Mouse (Mus musculus) lung, embryonic 16.5 days (tissue): ENCODE data around the gene Morc3. TPM values are rescaled to one million over a fixed set of nuclear protein-coding genes. Genes with fewer than 3 reads are reported as not detected.

Experiments
- ATAC-seq: fragments of 200-750 bp; cut with Nextera tagmentation; 2 replicates; pipeline ENCODE4 v1.8.0; 2017; ENCODE audit warnings: low read depth, mild to moderate bottlenecking, moderate library complexity
- H3K27ac ChIP-seq: fragments of 300-500 bp; sonication (generic); 2 replicates; pipeline ENCODE4 v1.5.1; 2014; ENCODE audit warnings: mild to moderate bottlenecking, control low read depth, low read length
- H3K27me3 ChIP-seq: fragments of 300-500 bp; sonication (generic); 2 replicates; pipeline ENCODE4 v1.6.1; 2014; ENCODE audit warnings: low read depth, low read length, mixed read lengths; ENCODE audit not compliant: control insufficient read depth, insufficient read depth
- H3K36me3 ChIP-seq: fragments of 300-500 bp; sonication (generic); 2 replicates; pipeline ENCODE4 v1.6.1; 2014; ENCODE audit warnings: low read length; ENCODE audit not compliant: control insufficient read depth, insufficient read depth
- H3K4me1 ChIP-seq: fragments of 300-500 bp; sonication (generic); replicated peaks from 2 replicates; pipeline ENCODE4 v1.6.1; 2014; ENCODE audit warnings: low read length, mixed read lengths; ENCODE audit not compliant: control insufficient read depth, insufficient read depth
- H3K4me2 ChIP-seq: fragments of 300-500 bp; sonication (generic); 2 replicates; pipeline ENCODE4 v1.6.1; 2014; ENCODE audit warnings: low read depth, low read length, control low read depth
- H3K4me3 ChIP-seq: fragments of 300-500 bp; sonication (generic); 2 replicates; pipeline ENCODE4 v1.5.1; 2014; ENCODE audit warnings: mild to moderate bottlenecking, low read length, control low read depth
- H3K9ac ChIP-seq: fragments of 300-500 bp; sonication (generic); 2 replicates; pipeline ENCODE4 v1.6.1; 2014; ENCODE audit warnings: low read length, control low read depth
- H3K9me3 ChIP-seq: fragments of 300-500 bp; sonication (generic); 2 replicates; pipeline ENCODE4 v1.6.1; 2016; ENCODE audit warnings: low read length; ENCODE audit not compliant: control insufficient read depth
- WGBS: fragments of 180-500 bp; shearing (Covaris S2); extraction: QIAGEN DNeasy Blood & Tissue Kit; methylation state at CpG from one replicate; pipeline ENCODE4 v1.1.7; 2014; 5-methylcytosine and 5-hydroxymethylcytosine counted together
- polyA plus RNA-seq: library from polyadenylated mRNA; unstranded; fragments of >200 nt; fragmentation: Nextera tagmentation; extraction: Ambion mirVana; gene quantifications from 2 replicates; pipeline ENCODE4 v1.2.1, GENCODE M21; 2015

Morc3 gene
- polyA plus RNA-seq, 1 experiment from 2014 or later: 34.8 TPM

DNA sequence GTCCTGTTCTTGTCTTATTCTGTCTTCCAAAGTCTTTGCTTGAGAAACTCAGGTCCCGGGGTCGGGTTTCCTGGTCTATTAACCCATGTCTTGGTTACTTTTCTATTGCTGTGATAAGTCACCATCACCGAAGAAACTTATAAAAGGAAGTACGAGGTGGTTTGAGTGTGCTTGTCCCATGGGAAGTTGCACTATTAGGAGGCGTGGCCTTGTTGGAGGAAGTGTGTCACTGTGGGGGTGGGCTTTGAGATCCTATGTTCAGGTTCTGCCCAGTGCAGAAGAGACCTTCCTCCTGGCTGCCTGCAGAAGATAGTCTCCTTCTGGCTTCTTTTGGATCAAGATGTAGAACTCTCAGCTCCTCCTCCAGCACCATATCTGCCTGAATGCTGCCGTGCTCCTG is 56.6 kb downstream of the Morc3 start:
- Histone ChIP-seq H3K27me3 (no peaks in the 10 kb centered on the region), H3K4me3 (no peak overlapping the region), H3K27ac (no peak overlapping the region), H3K9ac (no peak overlapping the region), H3K36me3 (peaks cover 30% of the 10 kb centered on the region), H3K4me2 (no peak overlapping the region), H3K4me1 (peaks cover 10% of the 10 kb centered on the region; the same call in 1 of the 2 replicates), H3K9me3 (no peaks in the 10 kb centered on the region)
- ATAC-seq: no peak
- 85% methylated on average over 6 of the region's 6 CpGs for WGBS

DNA sequence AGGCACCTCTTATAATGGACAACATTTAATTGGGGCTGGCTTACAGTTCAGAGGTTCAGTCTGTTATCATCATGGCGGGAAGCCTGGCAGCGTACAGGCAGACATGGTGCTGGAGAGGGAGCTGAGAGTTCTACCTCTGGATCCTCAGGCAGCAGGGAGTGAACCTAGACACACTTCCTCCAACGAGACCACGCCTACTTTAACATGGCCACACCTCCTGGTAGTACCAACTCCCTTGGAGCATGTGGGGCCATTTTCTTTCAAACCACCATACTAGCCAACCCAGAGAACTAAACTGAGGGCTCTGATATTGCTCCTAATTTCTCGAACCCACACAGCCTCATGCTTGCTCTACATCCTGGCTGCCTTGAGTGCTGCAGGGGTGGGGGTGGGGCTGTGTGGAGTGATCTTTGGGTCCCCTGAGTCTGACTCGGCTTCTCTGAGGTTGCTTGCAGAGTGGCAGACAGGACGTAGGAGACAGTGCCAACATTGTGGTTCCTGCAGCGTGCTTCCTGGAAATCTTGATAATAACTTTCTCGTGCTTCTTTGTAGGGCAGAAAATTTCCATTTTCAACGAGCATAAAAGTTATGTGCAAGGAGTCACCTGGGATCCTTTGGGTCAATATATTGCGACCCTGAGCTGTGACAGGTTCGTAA is 59.2 kb downstream of the Morc3 start:
- Histone ChIP-seq H3K4me1 (no peaks in the 10 kb centered on the region), H3K27me3 (no peaks in the 10 kb centered on the region), H3K9ac (no peak overlapping the region), H3K4me2 (no peak overlapping the region), H3K36me3 (peaks cover 33% of the 10 kb centered on the region), H3K9me3 (no peaks in the 10 kb centered on the region), H3K27ac (no peak overlapping the region), H3K4me3 (no peak overlapping the region)
- no peak for ATAC-seq
- WGBS: 79% methylated on average over 12 of the region's 12 CpGs

DNA sequence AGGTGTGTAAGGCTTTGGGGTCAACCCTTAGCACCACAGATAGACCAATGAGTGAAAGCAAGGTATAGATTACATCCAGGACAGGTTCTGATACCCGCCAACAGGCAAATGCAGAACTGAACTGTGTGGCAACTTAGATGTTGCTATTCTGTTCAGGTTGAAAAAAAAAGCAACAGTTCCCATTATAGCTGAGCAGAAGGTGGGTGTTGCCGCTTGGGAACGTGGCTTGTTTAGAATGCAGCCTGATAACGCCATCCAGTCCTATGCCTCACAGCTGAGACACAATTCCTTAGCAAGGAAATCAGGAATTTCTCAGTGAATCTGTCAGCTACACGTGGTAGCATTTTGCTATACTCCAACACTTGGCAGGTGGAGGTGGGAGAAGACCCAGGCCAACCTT is 61.4 kb downstream of the Morc3 start:
- no peak for ATAC-seq
- Histone ChIP-seq H3K4me1 (no peaks in the 10 kb centered on the region), H3K4me3 (no peak overlapping the region), H3K27ac (no peak overlapping the region), H3K27me3 (no peaks in the 10 kb centered on the region), H3K36me3 (peaks cover 24% of the 10 kb centered on the region), H3K4me2 (no peak overlapping the region), H3K9me3 (no peaks in the 10 kb centered on the region), H3K9ac (no peak overlapping the region)
- 88% methylated on average over 5 of the region's 5 CpGs for WGBS

- H3K36me3 ChIP-seq: peaks cover 11% of the 10 kb centered on the region; the same call in 1 of the 2 replicates
- H3K4me3 ChIP-seq: no peak overlapping the region
- no peak overlapping the region for H3K9ac ChIP-seq
- no peak for ATAC-seq
- no peak overlapping the region for H3K27ac ChIP-seq
- H3K4me1 ChIP-seq: no peaks in the 10 kb centered on the region
- no peak overlapping the region for H3K4me2 ChIP-seq
- 72% methylated on average over 6 of the region's 6 CpGs for WGBS
- no peaks in the 10 kb centered on the region for H3K9me3 ChIP-seq
- H3K27me3 ChIP-seq: no peaks in the 10 kb centered on the region
Observed at GRCm38 (mm10) chr16:93903027-93903426, 71.1 kb downstream of the Morc3 start.

DNA sequence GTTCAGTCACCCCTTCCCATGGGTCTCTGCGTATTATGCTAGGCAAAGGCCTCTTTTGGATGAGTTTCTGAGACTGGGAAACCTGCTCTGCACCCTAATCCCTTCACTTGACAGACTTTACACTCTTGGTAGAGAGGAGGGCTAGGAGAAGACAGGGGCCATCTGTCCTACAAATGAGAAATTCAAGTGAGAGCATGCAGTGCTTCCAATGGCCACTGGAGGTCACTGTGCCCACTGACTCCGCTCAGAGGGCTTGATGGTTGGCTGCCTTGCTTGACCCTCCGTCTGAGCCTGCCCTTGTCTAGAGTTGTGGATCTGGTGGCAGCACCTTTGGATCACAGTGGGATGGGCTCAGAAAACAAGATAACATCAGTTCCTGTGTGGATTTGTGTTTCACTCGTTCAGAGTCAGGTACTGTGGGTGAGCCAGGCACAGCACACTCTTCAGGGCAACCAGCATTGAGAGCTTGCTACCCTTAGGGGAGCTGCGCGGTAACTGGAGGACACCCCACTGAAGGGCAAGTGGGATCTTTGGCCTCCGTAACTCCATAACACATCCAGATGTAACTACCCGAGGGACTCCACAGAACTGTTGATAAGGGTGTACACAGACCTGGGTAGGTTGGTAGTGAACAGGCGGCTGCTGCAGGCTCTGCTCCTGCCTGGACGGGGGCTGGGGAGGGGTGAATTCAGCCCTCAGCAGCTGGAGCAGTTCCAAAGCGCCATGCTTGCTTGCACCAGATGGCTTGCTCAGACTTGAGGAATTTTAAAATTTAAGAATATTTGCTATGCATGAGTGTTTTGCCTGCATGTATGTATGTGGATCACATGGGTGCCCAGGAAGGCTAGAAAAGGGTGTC is 74.5 kb downstream of the Morc3 start:
- Histone ChIP-seq H3K4me1 (no peaks in the 10 kb centered on the region), H3K9me3 (no peaks in the 10 kb centered on the region), H3K9ac (no peak overlapping the region), H3K27ac (no peak overlapping the region), H3K27me3 (no peaks in the 10 kb centered on the region), H3K4me3 (no peak overlapping the region), H3K36me3 (peaks cover 5% of the 10 kb centered on the region; the same call in 1 of the 2 replicates), H3K4me2 (no peak overlapping the region)
- ATAC-seq: peak; percentile 32
- 53% methylated on average over 11 of the region's 11 CpGs for WGBS

GRCm38 (mm10) chr16:93907761-93908160 is 75.8 kb downstream of the Morc3 start:
- ATAC-seq: no peak
- no peak overlapping the region for H3K9ac ChIP-seq

GRCm38 (mm10) chr16:93908196-93908595 is 76.3 kb downstream of the Morc3 start:
- H3K36me3 ChIP-seq: peaks cover 2% of the 10 kb centered on the region; the same call in 1 of the 2 replicates
- H3K9ac ChIP-seq: no peak overlapping the region
- H3K27ac ChIP-seq: no peak overlapping the region
- no peak overlapping the region for H3K4me3 ChIP-seq
- no peaks in the 10 kb centered on the region for H3K9me3 ChIP-seq
- H3K4me1 ChIP-seq: no peaks in the 10 kb centered on the region; the same call in 1 of the 2 replicates
- H3K27me3 ChIP-seq: no peaks in the 10 kb centered on the region
- no peak for ATAC-seq
- WGBS: 79% methylated on average over 8 of the region's 8 CpGs
- no peak overlapping the region for H3K4me2 ChIP-seq

More at GRCm38 (mm10) chr16:93907761-93908160, 75.8 kb downstream of the Morc3 start:
- no peaks in the 10 kb centered on the region; the same call in 1 of the 2 replicates for H3K4me1 ChIP-seq
- H3K4me2 ChIP-seq: no peak overlapping the region
- H3K36me3 ChIP-seq: peaks cover 2% of the 10 kb centered on the region; the same call in 1 of the 2 replicates
- WGBS: 55% methylated on average over 5 of the region's 5 CpGs
- no peaks in the 10 kb centered on the region for H3K27me3 ChIP-seq
- no peak overlapping the region for H3K27ac ChIP-seq
- no peak overlapping the region for H3K4me3 ChIP-seq
- no peaks in the 10 kb centered on the region for H3K9me3 ChIP-seq

- no peak overlapping the region for H3K4me3 ChIP-seq
- WGBS: 71% methylated on average over 3 of the region's 3 CpGs
- no peak overlapping the region for H3K4me2 ChIP-seq
- H3K27ac ChIP-seq: no peak overlapping the region
- H3K4me1 ChIP-seq: no peaks in the 10 kb centered on the region; the same call in 1 of the 2 replicates
- no peaks in the 10 kb centered on the region for H3K9me3 ChIP-seq
- H3K27me3 ChIP-seq: no peaks in the 10 kb centered on the region
- H3K36me3 ChIP-seq: peaks cover 2% of the 10 kb centered on the region; the same call in 1 of the 2 replicates
- ATAC-seq: no peak
- H3K9ac ChIP-seq: no peak overlapping the region
Observed at GRCm38 (mm10) chr16:93909936-93910335, 78.0 kb downstream of the Morc3 start.
